Mouse (Mus musculus): ENCODE results near the gene Zfp523.

The Zfp523 gene

DNA sequence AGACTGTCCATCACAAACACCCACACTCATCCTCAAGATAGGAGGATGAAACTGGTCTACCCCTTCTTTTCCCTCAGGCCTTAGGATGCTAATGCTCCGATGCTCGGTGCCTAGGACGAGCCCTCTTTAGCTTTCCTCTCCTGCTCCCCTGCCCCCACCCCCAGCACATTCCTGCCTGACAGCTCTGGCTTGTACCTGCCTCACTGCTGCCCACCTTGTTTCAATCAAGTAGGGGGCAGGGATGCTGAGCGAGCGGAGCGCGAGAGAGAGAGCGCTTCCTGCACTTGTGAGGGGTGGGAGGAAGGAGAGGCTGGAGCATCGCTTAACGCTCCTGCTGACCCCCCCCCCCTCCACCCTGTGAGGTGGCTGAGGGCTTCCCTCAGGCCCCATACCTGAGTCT lies 16.6 kb upstream of the Zfp523 start:
- DNase-seq (ENCODE audit: low read depth, low spot score): no peak

DNA sequence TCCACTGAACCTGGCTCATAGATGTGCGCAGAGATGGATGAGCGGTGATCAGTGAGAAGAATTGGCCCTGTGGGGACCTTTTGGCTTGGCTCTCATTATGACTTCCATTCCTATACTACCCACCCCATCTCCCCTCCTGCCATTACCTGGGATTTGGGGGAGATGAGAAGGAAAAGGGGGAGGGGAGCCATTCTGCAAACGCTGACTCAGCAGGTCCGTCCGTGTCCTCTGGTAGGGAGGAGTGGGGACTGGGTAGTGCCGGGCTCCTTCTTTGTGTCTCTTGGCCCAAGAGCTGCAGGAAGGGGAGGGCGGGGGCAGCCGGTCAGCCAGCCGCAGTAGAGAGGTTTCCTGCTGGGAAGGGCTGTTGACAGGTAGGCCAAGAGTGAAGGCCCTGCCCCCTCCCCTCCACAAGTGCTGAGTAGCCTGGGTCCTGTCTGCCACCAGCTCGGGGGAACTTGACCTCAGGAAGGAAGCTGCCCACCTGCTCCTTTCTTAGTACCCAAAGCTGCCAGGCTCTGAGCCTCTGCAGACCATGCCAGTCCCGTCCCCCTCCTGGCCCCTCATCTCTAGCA lies 15.5 kb upstream of the Zfp523 start:
- DNase-seq (ENCODE audit: low read depth, low spot score): no peak

DNA sequence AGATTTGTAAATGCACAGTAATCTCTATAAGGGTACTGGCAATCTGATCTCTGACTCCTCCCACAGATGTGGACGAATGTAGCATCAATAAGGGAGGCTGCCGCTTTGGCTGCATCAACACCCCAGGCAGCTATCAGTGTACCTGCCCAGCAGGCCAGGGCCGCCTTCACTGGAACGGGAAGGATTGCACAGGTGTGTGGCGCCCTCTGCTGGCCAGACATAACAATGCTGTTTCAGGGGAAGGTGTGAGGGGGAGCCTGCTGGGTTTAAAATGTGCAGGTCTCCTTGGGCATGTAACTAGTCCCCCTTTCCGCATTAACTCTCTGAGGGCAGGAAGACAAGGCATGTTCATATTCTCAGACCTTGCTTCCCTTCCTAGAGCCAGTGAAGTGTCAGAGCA lies 13.3 kb upstream of the Zfp523 start:
- DNase-seq (ENCODE audit: low read depth, low spot score): peak; percentile 82

DNA sequence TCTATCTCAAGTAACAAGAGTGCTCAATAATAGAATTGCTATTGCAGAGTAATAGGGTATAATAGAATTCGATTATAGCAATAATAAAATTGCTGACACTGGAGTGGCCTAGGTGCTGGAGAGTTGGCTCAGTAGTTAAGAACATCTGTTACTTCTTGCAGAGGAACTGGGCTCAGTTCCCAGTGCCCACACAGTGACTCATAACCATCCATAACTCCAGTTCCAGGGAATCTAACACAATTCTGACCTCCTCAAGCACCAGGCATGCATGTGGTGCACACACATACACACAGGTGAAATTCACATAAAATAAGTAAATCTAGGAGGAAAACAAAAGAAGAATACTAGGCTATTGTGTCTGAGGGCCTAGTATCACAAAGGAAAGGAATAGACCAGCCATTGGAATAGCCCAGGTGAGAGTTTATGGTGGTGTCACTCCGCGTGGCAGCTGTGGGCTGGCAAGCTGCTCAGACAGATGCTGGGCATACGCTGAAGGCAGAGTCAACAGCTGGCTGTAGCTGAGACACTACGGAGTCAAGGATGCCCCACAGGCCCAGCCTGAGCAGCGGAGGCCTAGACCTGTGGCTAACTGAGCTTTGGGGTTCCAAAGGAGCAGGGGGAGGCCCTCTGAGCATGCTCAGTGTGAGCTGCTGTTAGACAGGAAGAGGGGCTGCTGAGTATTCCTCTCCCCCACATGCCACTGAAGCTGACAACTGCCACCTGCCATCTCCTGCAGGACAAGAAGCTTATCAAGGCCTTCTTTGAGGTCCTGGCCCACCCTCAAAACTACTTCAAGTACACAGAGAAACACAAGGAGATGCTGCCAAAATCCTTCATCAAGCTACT lies 6.2 kb upstream of the Zfp523 start:
- DNase-seq (ENCODE audit: low read depth, low spot score): peak; percentile 97

DNA sequence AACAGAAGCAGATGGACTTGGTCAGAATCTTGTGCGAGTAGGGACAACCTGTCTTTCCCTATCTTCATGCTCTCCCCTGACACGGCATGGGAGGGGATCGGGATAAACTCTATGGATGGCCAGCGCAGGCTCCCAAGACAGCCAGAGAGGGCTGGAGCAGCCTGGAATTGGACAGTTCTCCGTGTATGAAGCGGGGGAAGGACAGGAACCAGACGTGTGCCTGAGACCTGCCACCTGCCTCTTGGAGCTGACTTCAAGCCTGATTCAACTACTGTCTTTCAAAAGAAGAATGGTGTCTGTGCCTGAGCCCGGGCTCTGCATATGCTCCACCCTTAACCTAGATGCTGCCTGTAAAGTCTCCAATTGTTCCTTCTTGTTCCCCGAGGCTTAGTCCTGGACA lies 4.2 kb upstream of the Zfp523 start:
- no peak for DNase-seq (ENCODE audit: low read depth, low spot score)

DNA sequence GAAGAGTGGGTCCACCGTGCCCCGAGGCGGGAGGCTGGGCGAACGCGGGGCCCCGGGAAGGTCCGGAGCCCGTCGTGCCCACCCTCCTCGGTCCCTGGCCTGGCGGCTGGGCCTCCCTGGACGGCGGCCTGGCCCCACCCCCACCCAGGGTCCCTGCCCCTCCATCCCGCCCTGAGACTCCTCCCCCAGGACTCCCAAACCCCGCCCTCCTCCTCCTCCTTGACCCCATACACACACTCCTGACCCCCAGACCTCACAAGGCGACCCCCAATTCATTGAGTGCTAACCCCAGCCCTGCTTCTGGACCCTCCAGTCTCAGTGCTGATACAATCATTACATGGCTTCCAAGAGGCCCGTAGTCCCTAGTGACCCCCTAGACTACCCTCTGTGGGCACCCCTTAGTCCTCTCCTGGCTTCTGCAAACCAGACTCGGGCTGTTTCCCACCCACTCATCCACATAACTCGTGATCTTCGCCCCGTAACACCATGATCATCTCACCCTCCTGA lies 664 bp downstream of the Zfp523 start:
- DNase-seq (ENCODE audit: low read depth, low spot score): peak; percentile 68

DNA sequence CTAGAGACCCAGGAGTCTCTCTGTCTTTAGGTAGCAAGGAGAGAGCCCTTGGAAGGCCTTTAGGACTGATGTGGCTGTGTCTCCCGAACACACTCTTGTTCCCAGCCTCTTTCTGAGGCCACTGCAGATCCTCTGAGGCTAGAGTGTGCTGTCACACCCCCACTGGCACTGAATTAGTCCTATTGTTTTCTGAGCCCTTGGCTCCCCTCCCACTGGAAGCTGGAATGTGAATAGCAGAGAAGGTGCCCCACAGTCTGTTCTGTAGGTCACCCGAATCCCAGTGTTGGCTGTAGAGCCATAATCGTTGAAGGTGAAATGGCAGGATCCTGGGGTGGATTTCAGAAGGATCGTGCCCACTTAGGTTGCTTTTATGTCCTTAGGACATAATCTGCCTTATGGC lies 3.4 kb downstream of the Zfp523 start:
- no peak for DNase-seq (ENCODE audit: low read depth, low spot score)

DNA sequence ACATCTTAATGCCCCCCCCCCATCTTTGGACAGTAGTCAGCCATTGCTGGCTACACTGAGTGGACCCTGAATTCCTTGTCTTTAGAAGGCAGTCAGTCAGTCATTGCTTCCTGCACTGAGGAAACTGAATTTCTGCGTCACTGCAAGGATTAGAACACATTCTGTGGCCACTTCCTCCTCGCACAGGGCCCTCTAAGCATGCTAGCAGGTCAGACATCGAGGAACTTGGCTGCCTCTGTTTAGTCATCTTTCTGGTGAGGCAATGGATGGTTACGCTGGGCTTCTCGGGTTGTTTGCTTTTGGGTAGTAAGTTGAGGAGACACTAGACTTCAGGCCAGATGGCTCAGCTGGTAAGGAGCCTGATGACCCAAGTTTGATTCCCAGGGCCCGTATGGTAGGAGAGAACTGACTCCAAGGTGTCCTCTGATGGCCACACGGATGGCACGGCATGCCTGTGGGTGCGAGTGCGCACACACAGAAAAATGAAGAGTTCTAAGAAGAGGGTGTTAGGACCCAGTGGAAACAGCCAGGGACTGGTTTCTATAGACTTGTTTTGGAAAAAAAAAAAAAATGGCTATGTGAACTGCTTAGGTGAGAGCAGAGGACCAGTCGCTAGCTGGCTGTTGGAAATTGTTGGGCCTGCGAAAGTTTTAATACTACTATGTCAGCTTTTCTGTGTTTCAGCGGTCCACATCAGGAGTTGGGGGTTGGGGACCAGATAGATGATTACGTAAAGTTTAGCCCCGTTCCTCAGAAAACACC lies 4.0 kb downstream of the Zfp523 start:
- DNase-seq (ENCODE audit: low read depth, low spot score): no peak

DNA sequence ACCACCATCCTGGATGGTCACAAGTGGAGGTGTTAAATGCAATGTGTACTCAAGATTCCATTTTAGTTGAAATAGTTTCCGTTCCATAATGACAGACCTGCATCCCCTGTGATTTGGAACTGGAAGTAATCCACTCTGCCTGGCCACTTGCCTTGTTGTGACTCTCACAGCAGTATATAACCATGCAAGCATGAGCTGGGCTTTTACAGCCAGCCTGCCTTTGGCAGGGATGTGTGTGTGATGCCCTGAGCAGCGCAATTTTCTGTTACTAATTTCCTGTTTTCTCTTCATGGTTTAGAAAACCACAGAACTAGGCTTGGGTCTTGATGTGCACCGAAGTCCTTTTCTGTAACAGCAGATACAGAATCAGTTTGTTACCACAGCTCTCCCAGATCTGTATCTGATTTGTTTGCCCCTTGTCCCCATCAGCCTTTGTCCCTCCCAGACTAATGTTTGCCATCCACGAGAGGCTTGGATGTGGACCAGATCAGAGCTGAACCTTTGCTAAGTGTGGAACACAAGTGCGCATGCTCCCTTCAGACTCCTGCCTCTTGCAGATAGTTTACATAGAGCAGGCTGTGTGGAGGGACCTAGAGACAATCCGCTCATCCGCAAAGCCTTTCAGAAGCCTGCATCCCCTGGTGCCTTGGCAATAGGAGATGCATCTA lies 8.2 kb downstream of the Zfp523 start:
- DNase-seq (ENCODE audit: low read depth, low spot score): no peak

DNA sequence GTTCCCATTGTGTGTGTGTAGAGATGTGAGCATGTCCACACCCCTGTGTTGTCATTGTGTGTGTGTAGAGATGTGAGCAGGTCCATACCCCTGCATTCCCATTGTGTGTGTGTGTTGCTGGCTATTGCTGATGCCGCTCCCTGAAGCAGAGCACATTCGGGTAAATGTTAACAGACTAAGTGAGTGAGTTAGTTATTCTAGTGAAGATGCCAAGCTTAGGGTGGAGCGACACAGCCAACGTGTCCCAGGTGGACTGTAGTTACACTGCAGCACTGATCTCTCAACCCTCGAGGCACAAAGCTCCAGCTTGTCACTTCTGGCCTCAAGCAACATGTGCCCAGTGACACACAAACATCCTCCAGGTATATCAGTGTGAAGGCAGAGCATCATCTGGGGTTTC lies 11.4 kb downstream of the Zfp523 start:
- no peak for DNase-seq (ENCODE audit: low read depth, low spot score)

DNA sequence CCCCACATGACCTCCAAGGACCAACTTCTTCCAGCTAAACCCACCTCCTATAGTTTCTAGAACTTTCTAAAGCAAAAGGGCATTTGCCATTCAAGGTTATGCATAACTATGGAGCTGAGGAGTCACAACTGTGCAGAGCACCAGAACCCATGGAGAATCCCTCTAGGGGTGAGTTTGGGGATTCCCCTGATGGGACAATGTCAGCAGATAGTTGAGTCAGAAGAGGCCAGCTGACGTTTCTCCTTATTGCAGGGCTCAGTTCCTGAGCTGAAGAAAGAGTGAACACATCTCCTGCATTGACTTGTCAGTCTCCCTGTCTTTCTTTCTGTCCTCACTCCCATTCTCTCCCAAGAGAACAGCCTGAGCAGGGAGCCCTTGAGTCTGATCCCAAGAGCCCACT lies 15.8 kb downstream of the Zfp523 start:
- peak; percentile 61 for DNase-seq (ENCODE audit: low read depth, low spot score)

DNA sequence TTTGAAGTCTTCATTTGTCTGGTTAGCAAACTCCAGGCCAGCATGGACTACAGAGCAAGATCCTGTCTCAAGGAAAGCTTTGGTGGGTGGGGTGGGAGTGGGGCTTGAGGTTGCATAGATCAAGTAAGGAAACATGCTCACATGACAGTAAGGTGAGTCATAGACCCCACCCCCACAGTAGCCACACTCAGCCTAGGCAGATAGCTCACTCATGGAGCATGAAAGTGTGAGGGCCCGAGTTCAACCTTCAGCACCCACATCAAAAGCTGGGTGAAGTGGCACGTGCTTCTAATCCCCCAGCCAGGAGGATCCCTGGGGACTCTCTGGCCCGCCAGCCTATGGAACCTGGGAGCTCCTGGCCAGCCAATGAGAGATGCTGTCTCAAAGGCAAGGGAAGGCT lies 16.6 kb downstream of the Zfp523 start:
- DNase-seq (ENCODE audit: low read depth, low spot score): peak; percentile 69

DNA sequence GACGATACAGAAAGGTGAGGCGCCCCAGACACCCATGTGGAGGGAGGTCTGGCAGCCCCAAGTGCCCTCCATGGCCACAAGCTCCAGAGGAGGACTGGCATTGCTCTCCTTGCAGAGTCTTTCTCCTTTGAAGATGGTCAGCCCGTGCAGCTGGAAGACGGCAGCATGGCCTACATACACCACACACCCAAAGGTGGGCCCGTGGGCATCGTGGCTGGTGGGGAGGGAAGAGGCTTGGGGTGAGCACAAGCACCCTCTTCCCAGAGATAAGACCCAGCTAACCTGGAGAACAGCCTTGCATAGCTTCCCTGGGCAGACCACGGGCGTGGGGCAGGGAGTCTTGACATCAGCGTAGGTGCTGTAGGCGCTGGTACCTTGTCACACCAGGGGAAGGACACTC lies 18.1 kb downstream of the Zfp523 start:
- no peak for DNase-seq (ENCODE audit: low read depth, low spot score)

DNA sequence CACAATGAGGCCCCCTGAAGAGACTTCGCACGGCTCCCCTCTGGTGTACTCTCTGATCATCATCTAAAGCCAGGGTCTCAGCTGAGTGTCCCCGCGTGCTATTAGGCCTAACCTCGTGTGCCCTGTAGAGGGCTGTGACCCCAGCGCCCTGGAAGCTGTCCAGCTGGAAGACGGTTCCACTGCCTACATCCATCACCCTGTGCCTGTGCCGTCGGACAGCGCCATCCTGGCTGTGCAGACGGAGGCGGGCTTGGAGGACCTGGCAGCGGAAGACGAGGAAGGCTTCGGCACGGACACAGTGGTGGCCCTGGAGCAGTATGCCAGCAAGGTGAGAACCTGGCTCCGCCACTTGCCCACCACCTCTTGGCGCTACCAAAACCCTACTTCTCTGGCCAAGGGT lies 20.7 kb downstream of the Zfp523 start:
- no peak for DNase-seq (ENCODE audit: low read depth, low spot score)

DNA sequence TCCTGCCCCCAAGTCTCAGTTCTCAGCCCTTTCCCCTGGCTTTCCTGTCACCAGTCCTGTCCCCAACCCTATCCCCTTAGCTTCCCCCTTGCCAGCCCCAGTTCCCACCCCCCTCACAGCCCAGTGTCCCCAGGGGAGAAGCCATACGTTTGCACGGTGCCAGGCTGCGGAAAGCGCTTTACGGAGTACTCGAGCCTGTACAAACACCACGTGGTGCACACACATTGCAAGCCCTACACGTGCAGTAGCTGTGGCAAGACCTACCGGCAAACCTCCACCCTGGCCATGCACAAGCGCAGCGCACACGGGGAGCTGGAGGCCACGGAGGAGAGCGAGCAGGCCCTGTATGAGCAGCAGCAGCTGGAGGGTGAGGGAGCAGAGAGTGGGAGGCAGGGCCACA lies 25.1 kb downstream of the Zfp523 start:
- no peak for DNase-seq (ENCODE audit: low read depth, low spot score)

DNA sequence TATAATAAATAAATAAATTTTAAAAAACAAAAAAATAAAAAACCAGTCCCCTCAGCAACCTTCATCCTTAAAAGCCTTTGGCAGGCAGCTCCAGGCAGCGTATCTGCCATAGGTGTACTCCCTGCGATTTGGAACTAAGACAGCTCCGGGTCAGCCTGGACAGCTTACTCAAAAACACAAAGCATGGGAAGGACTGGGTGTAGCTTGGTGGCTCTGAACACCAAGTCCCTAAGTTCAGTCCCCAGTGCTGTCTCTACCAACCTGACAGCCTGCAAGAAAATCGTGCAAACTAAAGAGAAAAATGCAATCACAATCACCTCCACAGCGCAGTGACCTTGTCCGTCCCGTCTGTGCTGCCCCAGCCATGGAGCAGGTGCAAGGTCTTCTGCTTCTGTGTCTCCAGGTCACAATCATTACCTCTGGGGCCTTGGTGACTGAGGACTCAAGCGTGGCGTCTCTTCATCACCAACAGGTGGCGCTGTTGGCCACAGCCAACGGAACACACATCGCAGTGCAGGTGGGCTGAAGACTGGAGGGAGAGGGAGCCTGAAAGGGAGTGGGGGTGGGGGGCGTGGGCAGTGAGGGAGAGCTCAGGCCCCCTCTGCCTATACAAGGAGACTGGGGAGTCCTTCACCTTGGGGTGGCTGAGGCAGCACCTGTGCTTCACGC lies 27.3 kb downstream of the Zfp523 start:
- DNase-seq (ENCODE audit: low read depth, low spot score): peak; percentile 59

DNA sequence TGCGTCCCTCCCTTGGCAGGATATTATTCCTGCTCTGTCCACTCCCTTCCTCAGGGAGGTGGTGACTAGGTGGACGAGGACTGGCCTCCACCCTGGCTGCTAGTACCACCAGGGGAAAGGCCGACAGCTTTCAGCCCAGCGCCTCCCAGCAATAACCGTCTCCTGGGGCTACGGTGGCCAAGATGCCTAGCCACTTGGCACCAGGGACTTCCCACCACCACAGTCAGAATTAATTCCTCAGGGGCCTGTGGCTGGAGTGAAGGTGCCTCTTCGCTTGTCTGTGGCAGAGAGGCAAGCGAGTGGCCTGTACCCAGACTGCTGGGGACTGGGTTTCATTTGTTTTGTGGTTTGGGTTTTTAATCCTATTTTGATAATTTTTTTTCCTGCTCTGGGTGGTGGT lies 28.5 kb downstream of the Zfp523 start:
- no peak for DNase-seq (ENCODE audit: low read depth, low spot score)

DNA sequence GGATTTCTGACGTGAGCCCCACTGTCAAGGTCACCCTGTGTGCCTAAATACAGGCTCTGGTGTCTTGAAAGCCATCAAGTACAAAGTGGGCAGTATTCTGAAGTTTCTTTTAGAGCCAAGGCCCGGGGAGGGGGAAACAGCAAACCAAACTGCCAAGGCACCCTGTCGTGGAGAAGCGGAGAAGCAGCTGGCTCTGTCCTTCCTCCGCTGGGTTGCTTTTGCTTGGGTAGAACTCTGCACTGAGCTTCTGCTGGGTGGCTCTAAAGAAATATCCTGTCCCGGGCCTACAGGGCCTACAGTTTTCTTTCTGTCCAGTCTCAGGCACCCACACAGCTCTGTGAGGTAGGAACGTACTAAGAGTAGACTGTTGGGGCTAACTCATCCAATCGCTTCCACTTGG lies 30.2 kb downstream of the Zfp523 start:
- DNase-seq (ENCODE audit: low read depth, low spot score): no peak

DNA sequence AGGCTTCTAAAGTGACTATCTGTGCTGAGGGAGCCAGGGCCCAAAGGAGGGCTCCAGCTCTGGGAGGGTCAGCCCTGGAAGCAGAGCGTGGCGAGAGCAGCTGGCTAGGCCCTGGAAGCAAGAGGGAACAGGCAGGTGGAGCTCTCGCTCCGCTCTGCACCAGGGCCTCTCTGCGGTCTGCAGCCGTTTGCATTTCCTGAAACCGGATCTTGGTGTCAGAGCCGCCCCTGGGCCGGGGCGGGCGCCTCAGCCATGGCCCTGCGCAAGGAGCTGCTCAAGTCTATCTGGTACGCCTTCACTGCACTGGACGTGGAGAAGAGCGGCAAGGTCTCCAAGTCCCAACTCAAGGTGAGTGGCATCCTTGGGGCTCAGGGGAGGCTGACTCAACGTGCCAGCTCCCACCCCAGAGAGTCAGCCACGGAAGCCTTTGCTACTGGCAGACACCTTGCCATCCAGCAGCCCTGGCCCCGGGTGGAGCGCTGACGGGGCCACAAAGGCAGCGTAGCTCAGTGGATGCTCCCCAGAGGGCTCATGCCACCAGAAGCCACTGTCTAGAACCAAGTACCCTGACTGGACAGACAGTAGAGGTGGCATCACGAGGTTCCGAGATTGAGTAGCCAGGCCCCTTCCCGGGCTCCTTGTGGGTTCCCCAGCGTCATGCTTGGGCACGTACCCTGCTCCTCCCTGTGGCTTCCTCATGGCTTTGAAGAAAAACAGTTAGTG lies 30.8 kb downstream of the Zfp523 start, which contains the start of gene Def6:
Def6 (plus strand) TSS at position 188 of the 723 bp plus-strand sequence.
- peak; percentile 25 for DNase-seq (ENCODE audit: low read depth, low spot score)

DNA sequence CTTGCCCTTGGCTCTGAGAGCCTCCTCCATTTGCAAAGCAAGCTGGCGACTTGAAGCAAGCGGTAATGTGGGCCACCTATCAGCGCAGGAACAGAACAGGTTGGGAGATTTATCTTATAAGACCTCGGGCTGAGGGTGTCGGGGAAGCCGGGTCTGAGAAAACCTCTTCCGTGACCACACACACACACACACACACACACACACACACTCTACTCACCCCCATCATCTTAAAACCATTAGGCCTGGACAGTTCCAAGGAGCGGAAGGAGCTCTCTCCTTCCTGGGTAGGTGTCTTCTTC lies 31.3 kb downstream of the Zfp523 start:
- no peak for DNase-seq (ENCODE audit: low read depth, low spot score)
